Mouse (Mus musculus): ENCODE results near the gene Bicd2. TPM values are rescaled to one million over a fixed set of nuclear protein-coding genes. Genes with fewer than 3 reads are reported as not detected.

The Bicd2 gene
- polyA plus RNA-seq, 1 experiment from 2014 or later = 36.7 TPM

DNA sequence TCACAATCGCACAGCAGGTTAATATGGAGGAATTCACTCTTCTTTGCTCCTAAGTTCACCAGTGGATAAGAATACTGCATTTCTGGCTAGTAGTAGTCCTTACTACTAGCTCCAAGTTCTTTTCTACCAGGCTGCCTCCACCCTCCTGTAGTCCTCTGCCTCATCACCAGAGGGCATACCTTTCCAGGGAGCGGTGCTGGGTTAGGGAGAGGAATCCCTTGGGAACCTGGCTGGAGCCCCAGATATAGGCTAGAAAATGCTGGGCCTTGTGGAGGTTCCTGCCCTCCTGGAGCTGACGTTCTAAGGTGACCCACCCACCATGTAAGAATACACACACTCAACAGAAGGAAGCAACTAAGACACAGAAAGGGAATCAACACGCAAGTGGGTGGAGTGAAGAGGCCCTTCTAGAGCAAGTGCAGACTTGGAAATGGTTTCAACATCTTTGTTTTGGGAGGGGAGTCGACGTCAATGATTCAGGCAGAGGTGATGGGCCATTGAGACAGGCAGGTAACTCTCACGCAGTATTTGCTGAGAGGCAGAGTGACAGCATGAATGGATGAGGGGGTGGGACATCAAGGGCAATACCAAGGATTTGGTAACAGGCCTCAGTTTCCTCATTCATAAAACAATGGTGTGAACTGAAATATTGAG lies 2.4 kb upstream of the Bicd2 start:
- no peak overlapping the region for H3K27ac ChIP-seq (ENCODE audit: low read depth)
- TF ChIP-seq CTCF (IDR thresholded peaks at IDR 0.05; ENCODE audit: low read depth) = peak; percentile 69
- peak; percentile 47 for DNase-seq

GRCm38 (mm10) chr13:49341831-49342722 lies 692 bp downstream of the Bicd2 start:
- H3K36me3 ChIP-seq (ENCODE audit: insufficient read depth) = no peaks in the 10 kb centered on the region
- no peak for DNase-seq
- H3K4me2 ChIP-seq = peak overlapping the region; percentile 93
- no peaks in the 10 kb centered on the region for H3K9me3 ChIP-seq (ENCODE audit: low read depth, low read length)
- H3K4me1 ChIP-seq (ENCODE audit: insufficient read depth) = peaks cover 12% of the 10 kb centered on the region
- peak overlapping the region; percentile 90 for H3K9ac ChIP-seq
- no peaks in the 10 kb centered on the region for H3K27me3 ChIP-seq (ENCODE audit: insufficient read depth, low read length)
- WGBS = 7% methylated on average over 25 of the region's 25 CpGs
- H3K4me3 ChIP-seq (ENCODE audit: low read depth, low read length) = peak overlapping the region; percentile 96
- TF ChIP-seq CTCF (IDR thresholded peaks at IDR 0.05; ENCODE audit: low read depth) = no peak
- ATAC-seq (ENCODE audit: insufficient read depth) = peak; percentile 25; the same call in 1 of the 2 replicates
- peak overlapping the region; percentile 60; the same call in 1 of the 2 replicates for H3K27ac ChIP-seq (ENCODE audit: low read depth)

More for the DNA sequence above, 2.4 kb upstream of the Bicd2 start:
- Histone ChIP-seq H3K4me3 (ENCODE audit: low read depth, low read length) (no peak overlapping the region), H3K36me3 (ENCODE audit: insufficient read depth) (no peaks in the 10 kb centered on the region), H3K4me2 (no peak overlapping the region), H3K9me3 (ENCODE audit: low read depth, low read length) (no peaks in the 10 kb centered on the region), H3K27me3 (ENCODE audit: insufficient read depth, low read length) (no peaks in the 10 kb centered on the region), H3K4me1 (ENCODE audit: insufficient read depth) (peaks cover 12% of the 10 kb centered on the region), H3K9ac (no peak overlapping the region)
- WGBS = 69% methylated on average over 7 of the region's 7 CpGs
- ATAC-seq (ENCODE audit: insufficient read depth) = no peak

DNA sequence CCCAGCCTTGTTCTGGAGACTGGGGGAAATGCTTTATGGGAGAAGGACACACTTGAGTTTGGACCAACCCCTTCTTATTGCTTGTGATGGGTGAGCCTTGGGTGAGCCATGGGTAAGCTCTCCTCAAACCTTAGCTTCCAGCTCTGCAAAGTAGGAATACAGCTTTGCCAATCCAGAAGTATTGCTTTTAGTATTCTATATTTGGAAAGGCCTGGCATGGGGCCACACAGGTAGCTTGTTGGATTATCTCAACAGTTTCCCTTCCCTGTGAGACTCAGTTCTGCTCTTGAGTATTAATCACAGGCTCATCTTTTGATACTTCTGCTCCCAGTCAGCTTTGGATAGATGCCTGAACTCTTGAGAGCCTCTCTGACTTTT lies 1.3 kb downstream of the Bicd2 start:
- peak overlapping the region; percentile 93 for H3K4me2 ChIP-seq
- DNase-seq (no peak), ATAC-seq (ENCODE audit: insufficient read depth) (no peak)
- H3K4me3 ChIP-seq (ENCODE audit: low read depth, low read length) = peak overlapping the region; percentile 96
- H3K9ac ChIP-seq = peak overlapping the region; percentile 90
- H3K4me1 ChIP-seq (ENCODE audit: insufficient read depth) = peaks cover 12% of the 10 kb centered on the region
- H3K27me3 ChIP-seq (ENCODE audit: insufficient read depth, low read length) = no peaks in the 10 kb centered on the region
- no peaks in the 10 kb centered on the region for H3K36me3 ChIP-seq (ENCODE audit: insufficient read depth)
- no peaks in the 10 kb centered on the region for H3K9me3 ChIP-seq (ENCODE audit: low read depth, low read length)
- H3K27ac ChIP-seq (ENCODE audit: low read depth) = no peak overlapping the region
- no peak for TF ChIP-seq CTCF (IDR thresholded peaks at IDR 0.05; ENCODE audit: low read depth)

DNA sequence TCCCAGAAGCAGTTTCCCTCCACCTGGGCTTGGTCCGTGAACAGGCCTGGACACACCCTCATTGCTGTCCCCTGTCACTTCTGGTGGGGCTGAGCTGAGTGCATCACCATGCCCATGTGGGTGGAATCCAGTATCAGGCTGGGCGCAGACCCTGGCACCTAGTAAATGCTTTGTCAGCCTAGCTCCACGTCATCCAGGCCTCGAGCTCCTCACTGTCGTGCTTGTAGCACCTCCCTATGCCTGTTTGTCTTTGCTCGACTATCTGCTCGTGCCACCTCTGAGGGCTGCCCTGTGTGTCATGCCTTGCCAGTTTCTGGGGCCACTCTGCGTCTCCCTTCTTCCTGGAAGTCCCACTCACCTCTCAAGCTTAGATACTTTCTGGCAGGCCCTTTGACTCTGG lies 3.2 kb downstream of the Bicd2 start:
- Histone ChIP-seq H3K4me1 (ENCODE audit: insufficient read depth) (peaks cover 12% of the 10 kb centered on the region), H3K27ac (ENCODE audit: low read depth) (no peak overlapping the region), H3K36me3 (ENCODE audit: insufficient read depth) (no peaks in the 10 kb centered on the region), H3K4me2 (no peak overlapping the region), H3K9ac (no peak overlapping the region), H3K27me3 (ENCODE audit: insufficient read depth, low read length) (no peaks in the 10 kb centered on the region), H3K9me3 (ENCODE audit: low read depth, low read length) (no peaks in the 10 kb centered on the region), H3K4me3 (ENCODE audit: low read depth, low read length) (no peak overlapping the region)
- DNase-seq (no peak), ATAC-seq (ENCODE audit: insufficient read depth) (no peak)
- TF ChIP-seq CTCF (IDR thresholded peaks at IDR 0.05; ENCODE audit: low read depth) = no peak
- 70% methylated on average over 8 of the region's 8 CpGs for WGBS

- Histone ChIP-seq H3K9ac (no peak overlapping the region), H3K27ac (ENCODE audit: low read depth) (no peak overlapping the region), H3K9me3 (ENCODE audit: low read depth, low read length) (no peaks in the 10 kb centered on the region), H3K4me2 (no peak overlapping the region), H3K4me1 (ENCODE audit: insufficient read depth) (peaks cover 12% of the 10 kb centered on the region), H3K27me3 (ENCODE audit: insufficient read depth, low read length) (no peaks in the 10 kb centered on the region), H3K4me3 (ENCODE audit: low read depth, low read length) (no peak overlapping the region), H3K36me3 (ENCODE audit: insufficient read depth) (no peaks in the 10 kb centered on the region)
- DNase-seq = no peak
- TF ChIP-seq CTCF (IDR thresholded peaks at IDR 0.05; ENCODE audit: low read depth) = no peak
- ATAC-seq (ENCODE audit: insufficient read depth) = no peak
- 69% methylated on average over 2 of the region's 2 CpGs for WGBS
Observed at GRCm38 (mm10) chr13:49345476-49345875, 4.1 kb downstream of the Bicd2 start.

DNA sequence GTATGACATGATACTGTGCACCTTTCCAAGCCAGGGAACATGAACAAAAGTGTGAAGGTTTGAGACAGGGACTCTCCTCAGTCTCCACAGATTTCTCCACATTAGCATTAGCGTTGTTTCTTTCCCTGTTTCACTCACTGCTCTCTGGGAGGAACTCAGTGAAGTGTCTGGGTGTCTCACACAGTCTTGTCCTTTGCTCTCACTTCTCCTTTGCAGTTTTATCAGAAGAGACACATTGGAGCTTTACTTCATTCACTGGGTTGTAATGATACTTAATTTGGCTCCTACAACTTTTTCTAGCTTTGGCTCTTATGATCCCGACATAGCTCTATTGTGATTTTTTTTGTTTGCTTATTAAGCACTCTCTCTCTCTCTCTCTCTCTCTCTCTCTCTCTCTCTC lies 7.1 kb downstream of the Bicd2 start:
- no peak overlapping the region for H3K4me3 ChIP-seq (ENCODE audit: low read depth, low read length)
- H3K27me3 ChIP-seq (ENCODE audit: insufficient read depth, low read length) = no peaks in the 10 kb centered on the region
- H3K36me3 ChIP-seq (ENCODE audit: insufficient read depth) = no peaks in the 10 kb centered on the region
- no peaks in the 10 kb centered on the region for H3K4me1 ChIP-seq (ENCODE audit: insufficient read depth)
- H3K9me3 ChIP-seq (ENCODE audit: low read depth, low read length) = no peaks in the 10 kb centered on the region
- WGBS = 80% methylated on average over 2 of the region's 2 CpGs
- H3K27ac ChIP-seq (ENCODE audit: low read depth) = no peak overlapping the region
- H3K9ac ChIP-seq = no peak overlapping the region
- no peak for TF ChIP-seq CTCF (IDR thresholded peaks at IDR 0.05; ENCODE audit: low read depth)
- no peak for ATAC-seq (ENCODE audit: insufficient read depth)
- H3K4me2 ChIP-seq = no peak overlapping the region
- no peak for DNase-seq

- 88% methylated on average over 4 of the region's 4 CpGs for WGBS
- Histone ChIP-seq H3K9ac (no peak overlapping the region), H3K4me2 (no peak overlapping the region), H3K4me3 (ENCODE audit: low read depth, low read length) (no peak overlapping the region), H3K27me3 (ENCODE audit: insufficient read depth, low read length) (no peaks in the 10 kb centered on the region), H3K4me1 (ENCODE audit: insufficient read depth) (no peaks in the 10 kb centered on the region), H3K27ac (ENCODE audit: low read depth) (no peak overlapping the region), H3K9me3 (ENCODE audit: low read depth, low read length) (no peaks in the 10 kb centered on the region), H3K36me3 (ENCODE audit: insufficient read depth) (no peaks in the 10 kb centered on the region)
- no peak for DNase-seq
- ATAC-seq (ENCODE audit: insufficient read depth) = no peak
- TF ChIP-seq CTCF (IDR thresholded peaks at IDR 0.05; ENCODE audit: low read depth) = no peak
Observed at GRCm38 (mm10) chr13:49349335-49349734, 8.0 kb downstream of the Bicd2 start.

All from lung, embryonic 14.5 days (tissue).